Mouse (Mus musculus) adrenal gland (tissue): ENCODE measurements around the gene Pnpo.

Source experiments
- intact Hi-C: fragments of 180-260 bp; cut with DNase I; formaldehyde crosslinking; loops from one replicate; pipeline ENCODE4 v1.15.1; 2025

The Pnpo gene

DNA sequence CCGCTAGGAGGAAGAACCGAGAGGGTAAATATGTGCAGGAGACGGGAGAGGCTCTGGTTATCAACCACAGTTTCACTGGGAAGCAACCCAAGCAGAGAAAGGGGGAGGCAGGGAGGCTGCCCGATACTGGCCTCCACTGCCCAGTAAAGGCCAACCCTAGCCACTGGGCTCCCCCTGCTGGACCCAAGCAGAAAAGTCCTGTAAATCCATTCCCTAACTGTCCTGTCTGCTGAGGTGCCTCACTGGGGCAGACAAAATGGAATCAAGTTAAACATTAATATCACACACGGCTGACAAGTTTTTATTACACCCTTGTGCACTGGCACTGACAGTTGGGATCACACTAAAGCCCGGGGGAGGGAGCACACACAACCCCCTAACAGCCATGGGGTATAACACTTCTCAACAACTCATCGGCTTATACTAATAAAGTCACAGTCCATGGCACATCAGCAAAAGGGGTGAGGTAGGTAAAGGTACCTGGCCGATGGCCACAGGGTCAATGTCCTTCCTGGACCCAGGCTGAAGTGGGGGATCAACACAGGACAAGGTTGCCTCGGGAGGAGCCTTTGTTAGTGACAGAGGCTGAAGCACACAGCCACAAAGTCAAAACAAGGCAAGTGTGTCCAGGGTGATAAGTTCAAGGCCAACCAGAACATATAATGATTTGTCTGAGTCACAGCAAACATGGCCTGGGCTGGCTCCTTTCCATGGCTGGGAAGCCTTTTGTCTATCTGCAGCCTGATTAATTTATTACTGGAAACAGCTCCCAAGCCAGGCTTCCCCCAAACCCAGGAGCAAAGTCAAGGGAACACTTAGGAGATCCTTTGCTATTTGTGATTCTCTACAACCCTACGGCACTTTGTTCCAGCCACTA, 6.0 kb downstream of the Pnpo start:
- intact Hi-C loops: no loop called here

DNA sequence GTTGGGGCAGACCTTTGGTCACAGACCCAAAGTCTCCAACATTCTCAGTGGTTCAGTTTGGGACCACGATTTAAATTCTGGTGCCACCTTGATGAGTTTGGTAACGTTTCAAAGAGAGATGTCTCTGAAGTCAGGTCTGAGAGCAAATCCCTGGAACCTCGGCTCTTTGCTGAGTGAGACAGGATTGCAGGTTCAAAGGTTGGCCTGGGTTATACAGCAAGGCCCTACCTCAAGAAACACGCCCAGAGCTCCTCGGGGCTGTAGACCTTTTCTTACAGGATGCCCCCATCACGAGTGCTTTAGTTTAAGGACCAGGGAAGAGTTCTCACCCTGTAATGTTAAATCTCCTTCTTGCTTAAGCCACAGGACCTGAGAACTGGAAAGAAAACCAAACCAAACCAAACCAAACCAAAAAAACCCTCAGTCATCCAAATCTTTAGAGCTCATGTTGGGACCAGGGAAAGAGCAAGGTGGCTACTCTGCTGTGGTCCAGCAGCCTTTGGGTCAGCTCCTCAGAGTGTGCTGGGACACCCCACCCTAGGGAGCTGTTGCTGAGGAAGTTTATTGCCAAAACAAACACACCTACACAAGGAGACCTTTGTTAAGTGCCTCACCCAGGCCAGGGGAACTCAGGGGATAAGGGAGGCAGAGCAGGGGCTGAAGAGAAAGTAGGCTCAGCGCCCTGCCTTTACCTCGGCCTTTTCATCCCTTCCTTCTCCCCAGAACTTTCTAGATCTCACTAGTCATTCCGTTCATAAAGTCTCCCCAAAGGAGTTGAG, 7.7 kb downstream of the Pnpo start:
- intact Hi-C loops: no loop called here

DNA sequence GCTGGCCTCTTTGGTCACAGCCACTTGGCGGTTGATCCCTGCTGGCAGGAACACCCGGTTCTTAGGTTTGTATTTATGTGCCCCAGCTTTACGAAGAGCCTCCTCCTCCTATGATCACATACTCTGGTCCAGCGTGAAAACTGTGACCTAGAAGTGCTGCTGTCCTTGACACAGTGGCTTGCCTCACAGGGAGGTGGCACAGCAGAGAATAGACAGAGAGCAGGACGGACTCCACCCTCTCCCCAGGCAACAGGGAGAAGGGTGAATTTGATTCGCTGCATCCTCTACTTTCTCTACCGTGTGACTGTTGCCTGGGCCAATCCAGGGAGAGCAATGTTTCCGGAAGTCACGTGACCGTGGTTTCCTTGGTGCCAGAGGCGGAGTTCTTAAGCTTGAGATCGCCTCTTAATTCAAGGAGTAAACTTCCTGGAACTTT, 8.8 kb downstream of the Pnpo start:
- intact Hi-C loops: no loop called here

DNA sequence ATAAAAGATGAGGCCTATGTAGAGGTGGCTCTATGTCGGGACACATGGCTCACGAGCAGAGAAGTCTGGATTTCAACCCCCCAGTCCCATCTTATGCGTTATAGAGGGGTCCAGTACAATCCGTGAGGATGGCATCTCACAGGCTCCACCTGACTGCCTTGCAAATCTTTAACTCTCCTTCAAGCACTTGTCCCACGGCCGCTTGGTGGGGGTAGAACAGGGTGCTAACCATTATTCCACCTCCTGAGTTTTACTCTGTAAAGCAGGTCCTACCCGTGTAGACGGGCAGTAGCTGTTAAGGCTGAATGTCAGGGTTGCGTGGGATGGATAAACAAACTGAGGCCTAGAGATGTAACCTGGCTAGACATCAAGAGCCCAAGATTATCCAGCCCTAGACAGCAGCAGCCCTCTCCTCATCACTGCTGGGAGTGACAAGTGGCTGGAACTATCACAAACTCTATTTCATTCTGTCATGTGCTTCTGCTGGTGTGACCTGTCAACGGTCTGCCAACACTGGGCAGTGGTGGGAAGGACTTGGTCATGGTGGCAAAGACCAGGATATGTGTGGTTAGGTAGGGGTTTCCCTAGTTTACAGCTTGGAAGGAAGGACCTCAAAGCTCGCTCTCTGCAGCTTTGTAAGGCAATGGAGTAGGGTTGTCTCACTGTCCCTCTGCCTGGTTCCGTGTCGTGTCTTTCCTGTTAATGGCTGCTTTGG, 10.1 kb downstream of the Pnpo start:
- intact Hi-C loops: loop anchor here (2.0 kb wide), 1 partner anchor 15 kb away; no protein-coding TSS in a partner anchor

DNA sequence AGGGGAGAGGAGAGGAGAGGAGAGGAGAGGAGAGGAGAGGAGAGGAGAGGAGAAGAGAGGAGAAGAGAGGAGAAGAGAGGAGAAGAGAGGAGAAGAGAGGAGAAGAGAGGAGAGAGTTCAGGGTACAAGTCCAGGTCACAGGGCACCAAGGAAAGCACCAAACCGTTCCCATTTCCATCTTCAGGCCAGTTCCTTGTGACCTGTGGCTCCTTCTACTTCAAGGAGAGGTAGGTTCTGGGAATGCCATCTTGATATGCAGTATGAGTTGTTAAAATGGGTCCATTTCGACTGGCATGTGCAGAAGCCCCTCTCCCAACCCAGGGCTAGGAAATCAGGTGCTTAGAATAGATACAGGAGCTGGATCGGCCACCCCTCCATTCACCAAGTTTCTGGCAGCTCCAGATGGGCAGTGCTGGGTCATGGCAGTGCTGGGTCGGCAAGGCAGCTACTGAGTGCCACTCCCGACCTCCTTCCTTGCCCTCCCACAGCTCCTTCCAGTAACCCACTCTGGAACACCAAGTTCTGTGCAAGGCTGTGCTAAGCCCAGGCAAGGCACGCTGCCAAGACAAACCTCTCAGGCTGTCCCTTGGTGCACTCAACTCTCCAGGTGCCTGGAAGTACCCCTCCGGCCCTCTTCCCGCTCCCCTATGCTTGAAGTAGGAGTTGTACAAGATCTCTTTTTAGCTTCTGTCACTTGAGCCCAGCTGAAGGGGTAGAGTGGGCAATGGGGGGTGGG, 12.3 kb downstream of the Pnpo start:
- intact Hi-C loops: loop anchor here (2.0 kb wide), 1 partner anchor 13 kb away; no protein-coding TSS in a partner anchor

DNA sequence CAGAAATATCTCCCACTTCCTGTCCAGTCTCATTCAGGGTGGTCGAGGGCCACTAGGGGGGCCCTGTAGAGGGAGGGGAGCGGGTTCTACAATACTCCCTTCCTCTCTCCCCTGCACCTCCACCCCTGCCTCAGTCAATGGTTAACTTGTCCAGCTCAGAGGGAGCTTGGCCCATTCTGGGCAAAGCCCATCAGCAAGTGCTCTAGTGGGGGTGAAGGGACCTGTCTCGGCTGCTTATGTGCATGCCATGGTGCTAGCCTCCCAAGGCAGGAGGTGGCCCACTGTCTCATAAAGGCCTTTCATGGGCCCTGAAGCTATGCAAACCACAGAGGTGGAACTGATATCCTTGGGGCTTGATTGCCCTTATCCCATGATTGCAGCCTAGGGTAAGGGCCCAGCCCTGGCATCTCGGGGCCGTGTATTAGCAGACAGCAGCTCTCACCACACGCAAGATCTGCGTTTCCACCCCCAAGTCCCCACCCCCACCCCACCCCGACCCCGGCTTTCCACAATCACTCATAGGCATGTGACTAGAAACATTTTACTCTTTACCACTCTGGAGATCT, 13.9 kb downstream of the Pnpo start:
- intact Hi-C loops: no loop called here

DNA sequence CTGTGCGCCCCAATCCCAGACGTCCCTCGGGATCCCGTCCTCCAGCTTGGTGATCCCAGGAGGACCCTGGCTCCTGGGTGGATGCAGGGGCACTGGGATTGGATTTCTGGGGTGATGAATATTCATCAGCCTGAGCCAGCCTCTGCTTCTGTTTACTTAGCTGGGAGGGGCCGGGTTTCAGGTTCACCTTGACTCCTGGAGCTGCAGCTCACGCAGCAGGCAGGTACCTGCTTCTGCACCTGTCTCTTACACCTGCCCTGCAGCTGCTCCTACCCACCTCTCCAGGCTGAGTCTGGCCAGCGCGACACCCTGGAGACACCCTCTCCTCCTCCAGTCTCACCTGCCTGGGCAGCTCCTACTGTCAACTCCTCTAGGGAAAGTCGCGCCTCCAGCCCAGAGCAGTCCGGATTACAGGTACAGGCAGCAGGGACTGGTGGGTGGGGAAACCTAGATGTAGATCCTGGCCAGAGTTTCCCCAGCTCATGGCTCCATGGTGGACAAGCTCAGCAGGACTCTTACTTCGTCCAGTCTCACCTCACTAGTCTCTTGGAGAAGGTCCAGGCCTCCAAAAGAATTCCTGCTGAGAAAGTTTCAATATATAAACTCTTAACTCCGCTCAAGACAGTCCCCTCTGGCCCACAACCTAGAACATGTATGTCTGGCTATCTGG, 14.6 kb downstream of the Pnpo start:
- intact Hi-C loops: no loop called here

DNA sequence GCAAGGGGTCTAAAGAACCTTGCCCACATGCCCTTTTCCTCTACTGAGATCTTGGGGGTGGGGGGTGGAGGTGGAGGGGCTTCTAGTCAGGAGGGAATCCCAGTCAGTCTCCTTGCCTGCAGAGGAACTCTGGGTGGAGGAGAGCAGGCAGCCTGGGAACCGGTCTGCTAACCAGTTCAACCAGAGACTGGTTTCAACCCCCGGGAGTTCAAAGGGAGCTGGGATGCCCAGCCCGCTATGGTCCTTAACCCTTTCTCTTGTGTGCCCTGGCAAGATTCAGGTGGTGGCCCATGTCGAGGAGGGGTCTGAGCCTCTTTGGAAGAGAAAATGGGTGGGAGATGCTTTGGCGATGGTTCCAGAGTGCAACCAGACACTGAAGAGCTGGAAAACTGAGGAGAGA, 15.1 kb downstream of the Pnpo start:
- intact Hi-C loops: no loop called here

DNA sequence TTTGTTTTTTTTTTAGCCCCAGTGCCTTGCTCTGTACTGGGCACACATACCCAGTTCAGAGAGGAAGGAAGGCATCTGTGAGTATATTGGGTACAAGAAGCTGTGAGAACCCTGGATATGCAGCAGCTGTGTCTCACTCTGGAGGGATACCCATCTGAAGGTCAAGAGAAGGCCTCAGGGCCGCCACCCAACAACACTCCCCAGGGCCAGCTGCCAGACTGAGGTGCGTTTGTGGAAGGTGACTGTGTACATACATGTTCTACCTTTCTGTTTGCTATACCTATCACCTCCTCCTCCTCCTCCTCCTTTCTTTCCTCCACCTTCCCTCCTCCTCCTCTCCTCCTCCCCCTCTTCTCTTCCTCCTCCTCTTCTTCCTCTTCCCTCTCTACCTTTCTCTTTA, 15.7 kb downstream of the Pnpo start, which contains the start of gene Prr15l:
Prr15l (plus strand) TSS at position 17 of the 400 bp plus-strand sequence.
- intact Hi-C loops: no loop called here

DNA sequence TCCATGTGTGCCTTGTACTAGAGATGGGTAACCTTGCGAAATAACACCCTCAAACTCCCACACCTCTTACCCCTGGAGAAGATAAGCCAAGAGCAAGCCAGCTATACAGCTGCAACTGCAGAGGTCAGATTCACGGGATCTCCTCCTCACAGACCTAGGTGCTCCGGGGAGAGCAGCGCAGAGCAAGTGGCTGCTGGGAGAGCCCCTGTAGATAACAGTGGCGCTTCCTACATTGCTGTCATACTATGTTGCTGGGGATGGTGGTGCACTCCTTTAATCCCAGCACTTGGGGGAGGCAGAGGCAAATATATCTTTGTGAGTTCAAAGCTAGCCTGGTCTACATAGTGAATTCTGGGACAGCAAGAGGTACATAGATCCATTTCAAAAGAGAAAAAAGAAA, 17.2 kb downstream of the Pnpo start:
- intact Hi-C loops: no loop called here

DNA sequence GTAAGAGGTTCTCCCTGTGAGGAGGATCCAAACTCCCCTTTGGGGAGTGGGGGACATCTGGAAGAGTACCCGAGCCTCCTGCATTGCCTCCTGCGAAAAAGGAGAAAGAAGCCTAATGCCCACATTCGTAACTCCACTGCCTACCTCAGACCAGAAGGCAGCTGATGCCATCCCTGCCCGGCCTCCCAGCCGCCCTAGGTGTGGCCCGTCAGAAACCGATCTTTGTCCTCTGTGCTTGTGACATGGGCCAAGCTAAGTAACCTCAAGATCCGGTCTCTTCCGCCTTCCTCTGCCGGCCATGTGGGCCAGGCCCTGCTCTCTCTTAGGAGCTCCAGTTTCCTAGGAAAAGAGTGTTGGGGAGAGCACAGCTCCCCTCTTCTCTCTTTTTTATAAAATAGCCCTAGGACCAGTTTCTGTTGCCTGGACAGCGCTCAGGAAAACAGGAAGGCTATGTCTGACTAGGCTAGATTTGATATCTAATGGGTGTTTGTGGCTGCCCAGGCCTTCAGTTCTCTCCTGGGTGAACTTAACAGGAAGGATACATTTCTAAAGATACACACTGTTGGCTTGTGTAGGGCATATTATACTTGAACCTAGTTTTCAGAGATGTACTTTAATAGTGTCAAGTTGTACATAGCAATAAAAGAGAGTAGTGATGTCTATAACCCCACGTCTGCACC, 18.2 kb downstream of the Pnpo start:
- intact Hi-C loops: no loop called here

DNA sequence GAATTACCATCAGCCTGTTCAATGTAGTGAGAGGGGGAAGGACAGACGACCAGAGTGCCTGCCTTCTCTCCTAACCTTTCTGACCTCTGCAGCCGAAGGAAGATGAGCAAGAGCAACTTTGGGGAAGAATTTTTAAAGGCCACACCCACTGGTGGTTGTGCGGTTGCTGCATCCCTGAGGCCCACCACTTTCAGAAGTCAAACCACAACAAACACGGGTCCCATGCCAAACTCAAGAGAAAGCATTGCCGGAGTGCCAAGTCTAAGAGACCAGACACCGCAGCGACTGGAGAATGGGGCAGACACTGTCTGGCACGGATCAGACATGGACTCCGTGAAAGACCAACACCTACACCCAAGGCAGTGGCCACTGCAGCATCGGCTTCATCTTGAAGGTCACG, 18.9 kb downstream of the Pnpo start:
- intact Hi-C loops: no loop called here

DNA sequence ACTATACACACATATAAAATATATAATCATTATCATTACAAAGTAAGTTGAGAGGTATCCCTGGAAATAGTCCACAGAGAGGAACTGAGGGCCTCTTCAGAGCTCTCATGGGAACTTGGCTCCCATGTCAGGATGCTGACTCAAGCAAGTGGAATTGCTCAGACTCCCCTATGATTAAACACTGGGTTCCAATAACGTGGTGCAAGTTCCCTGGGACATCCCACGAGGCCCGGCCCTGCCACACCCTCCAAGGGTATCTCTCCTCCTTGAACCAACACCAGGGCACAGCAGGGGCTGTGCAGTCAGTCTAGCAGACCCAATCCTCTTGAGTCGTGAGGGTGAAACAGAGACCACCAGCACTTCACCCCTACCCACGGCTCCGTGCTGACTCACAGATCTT, 24.8 kb downstream of the Pnpo start:
- intact Hi-C loops: loop anchor here (2.0 to 10.0 kb wide), 2 partner anchors 14 to 106 kb away; partner anchors contain the start of gene Scrn2

DNA sequence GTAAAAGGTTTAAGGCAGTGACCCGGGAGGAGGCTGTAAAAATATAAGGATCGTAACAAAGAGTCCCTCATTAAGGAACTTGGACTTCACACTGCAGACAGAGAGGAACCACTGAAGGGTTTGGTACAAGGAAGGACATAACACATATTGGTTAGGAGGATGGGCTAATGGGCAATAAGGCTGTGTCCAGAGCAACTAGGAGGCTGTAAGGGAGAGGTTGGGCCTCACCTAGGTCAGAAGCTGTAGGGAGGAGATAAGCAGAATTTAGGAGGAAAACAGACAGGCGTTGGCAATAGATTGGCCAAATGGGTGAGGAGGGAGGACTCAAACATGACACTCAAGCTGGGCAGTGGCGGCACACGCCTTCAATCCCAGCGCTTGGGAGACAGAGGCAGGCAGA, 26.4 kb downstream of the Pnpo start:
- intact Hi-C loops: loop anchor here (2.0 to 10.0 kb wide), 2 partner anchors 45 to 107 kb away; partner anchors contain the start of gene Scrn2

DNA sequence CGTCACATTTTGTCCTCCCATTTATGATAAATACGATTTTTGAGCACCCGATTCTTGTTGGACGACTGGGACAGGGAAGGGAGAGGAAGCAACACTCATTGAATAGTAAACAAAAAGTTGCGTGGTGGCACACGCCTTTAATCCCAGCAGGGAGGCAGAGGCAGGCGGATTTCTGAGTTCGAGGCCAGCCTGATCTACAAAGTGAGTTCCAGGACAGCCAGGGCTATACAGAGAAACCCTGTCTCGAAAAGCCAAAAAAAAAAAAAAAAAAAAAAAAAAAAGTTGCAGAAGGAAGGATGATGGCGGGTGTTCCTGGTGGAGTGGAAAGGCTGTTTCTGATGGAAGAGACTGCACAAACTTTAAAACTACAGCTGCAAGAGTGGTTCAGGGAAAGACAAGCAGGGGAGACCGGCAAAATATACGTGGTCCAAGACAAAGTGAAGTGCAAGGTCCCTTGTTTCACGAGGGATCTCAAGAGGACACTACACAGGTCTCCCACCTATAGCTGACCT, 26.8 kb downstream of the Pnpo start:
- intact Hi-C loops: loop anchor here (2.0 to 10.0 kb wide), 2 partner anchors 46 to 108 kb away; partner anchors contain the start of gene Scrn2

DNA sequence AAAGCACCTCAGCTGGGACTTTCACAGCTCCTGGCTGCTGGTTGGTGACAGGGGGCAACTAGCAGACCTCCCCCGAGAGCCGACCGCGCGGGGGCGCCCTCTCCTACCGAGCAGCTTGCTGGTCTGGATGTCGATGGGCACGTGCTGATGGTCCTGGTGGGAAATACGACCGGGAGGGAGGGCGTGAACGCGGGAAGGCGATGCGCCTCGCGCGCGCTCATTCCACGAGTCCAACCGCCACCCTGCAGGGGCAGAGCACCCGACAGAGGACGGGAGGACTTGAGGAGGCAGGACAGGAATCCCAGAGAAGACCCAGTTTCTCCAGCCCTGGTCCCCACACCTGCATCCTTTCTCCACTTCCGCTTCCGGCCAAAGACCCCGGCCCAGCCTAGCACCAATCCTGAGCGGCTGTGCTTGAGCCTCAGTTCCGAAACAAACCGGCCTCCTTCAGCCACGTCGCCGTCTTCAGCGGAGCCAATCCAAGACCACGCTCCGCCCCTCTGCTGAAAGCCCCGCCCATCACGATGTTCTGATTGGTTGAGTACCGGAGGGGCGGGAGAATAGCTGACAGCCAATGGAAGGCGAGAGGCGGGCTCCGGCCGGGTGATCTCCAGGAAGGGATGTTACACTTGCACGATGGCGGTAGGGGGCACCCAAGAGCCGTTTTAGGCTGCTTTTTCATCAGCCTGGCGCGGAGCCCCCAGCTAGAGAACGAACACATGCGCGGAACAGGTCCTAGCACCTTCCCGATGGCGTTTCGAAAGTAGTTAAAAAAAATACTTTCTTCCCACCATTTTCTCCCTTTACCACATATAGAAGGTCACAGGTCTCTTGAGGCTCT, 27.5 kb downstream of the Pnpo start, which contains the start of gene Cdk5rap3:
Cdk5rap3 (minus strand) TSS at position 453 of the 841 bp plus-strand sequence.
- intact Hi-C loops: loop anchor here (2.0 to 10.0 kb wide), 2 partner anchors 47 to 109 kb away; partner anchors contain the start of gene Scrn2

DNA sequence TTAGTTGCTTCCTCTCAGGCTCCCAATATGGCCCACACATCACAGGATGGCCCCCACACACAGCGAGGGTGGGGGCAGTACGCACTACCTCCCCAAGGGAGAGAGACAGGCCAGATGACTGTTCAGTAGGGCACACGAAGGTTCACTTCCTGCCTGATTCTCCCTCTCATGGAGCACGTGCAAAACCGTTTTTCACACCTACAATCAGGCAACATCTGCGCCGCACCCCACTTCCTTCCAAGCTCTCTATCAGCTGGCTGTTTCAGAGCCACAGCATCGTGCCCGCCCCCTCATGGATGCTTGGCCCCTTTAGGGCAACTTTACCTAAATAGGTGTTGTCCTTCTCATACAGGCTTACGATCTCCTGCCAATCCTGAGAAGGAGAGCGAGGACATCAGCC, 31.1 kb downstream of the Pnpo start:
- intact Hi-C loops: loop anchor here (10.0 kb wide), 1 partner anchor 112 kb away; the partner anchor contains the start of gene Scrn2

DNA sequence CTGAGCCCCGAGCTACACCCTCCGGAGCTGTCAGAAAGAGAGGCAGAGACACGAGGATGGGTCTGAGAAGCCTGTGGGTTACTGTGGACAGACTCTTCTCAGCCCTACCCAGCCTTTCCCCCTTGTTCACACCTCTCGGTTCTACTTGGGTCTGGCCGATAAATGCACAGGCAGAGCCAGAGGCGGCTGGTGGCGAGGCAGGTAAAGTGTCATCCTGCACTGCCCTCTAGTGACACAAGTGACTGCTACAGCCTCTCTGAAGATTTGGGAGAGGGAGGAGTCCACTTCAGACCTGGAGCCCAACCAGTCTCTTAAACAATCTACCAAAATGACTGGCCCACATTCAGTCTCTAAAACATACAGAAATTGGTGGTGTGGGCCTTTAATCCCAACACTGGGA, 33.8 kb downstream of the Pnpo start:
- intact Hi-C loops: loop anchor here (1.0 to 10.0 kb wide), 2 partner anchors 43 to 115 kb away; partner anchors contain the start of gene Scrn2
